Mouse (Mus musculus) olfactory bulb, adult 2 months (tissue): Measurements from ENCODE around the gene Dyrk1a. TPM values are rescaled to one million over a fixed set of nuclear protein-coding genes. Genes with fewer than 3 reads are reported as not detected.

Experiments used
- H3K27ac ChIP-seq: fragments of 200-500 bp; 2 replicates; pipeline ENCODE4 v1.5.1; 2012; ENCODE audit warnings: low read depth, low read length; ENCODE audit not compliant: insufficient read depth
- H3K4me1 ChIP-seq: fragments of 200-500 bp; 2 replicates; pipeline ENCODE4 v1.6.1; 2012; ENCODE audit warnings: low read length; ENCODE audit not compliant: control insufficient read depth, insufficient read depth
- H3K4me3 ChIP-seq: fragments of 200-500 bp; 2 replicates; pipeline ENCODE4 v1.5.1; 2012; ENCODE audit warnings: mild to moderate bottlenecking, low read depth, low read length, moderate library complexity; ENCODE audit not compliant: insufficient read depth
- CTCF ChIP-seq: fragments of 200-500 bp; IDR thresholded peaks from 2 replicates; pipeline ENCODE4 v1.5.1; 2012; ENCODE audit warnings: low read depth, mild to moderate bottlenecking, low read length, moderate library complexity; ENCODE audit not compliant: insufficient read depth
- POLR2A ChIP-seq: fragments of 200-500 bp; IDR thresholded peaks from 2 replicates; pipeline ENCODE4 v1.6.1; 2012; ENCODE audit warnings: mild to moderate bottlenecking, low read depth, low read length, moderate library complexity; ENCODE audit not compliant: insufficient read depth
- WGBS: fragments of 180-500 bp; shearing (Covaris S2); methylation state at CpG from one replicate; pipeline ENCODE4 v1.1.7; 2018; 5-methylcytosine and 5-hydroxymethylcytosine counted together
- polyA plus RNA-seq: library from polyadenylated mRNA; stranded (reverse); fragments of >200 nt; gene quantifications from 2 replicates; pipeline ENCODE4 v1.2.4, GENCODE M21; 2012; ENCODE audit warnings: low replicate concordance; ENCODE audit not compliant: missing spikeins, insufficient read depth, insufficient read length

Gene Dyrk1a
- polyA plus RNA-seq, 1 experiment, result not detected

DNA sequence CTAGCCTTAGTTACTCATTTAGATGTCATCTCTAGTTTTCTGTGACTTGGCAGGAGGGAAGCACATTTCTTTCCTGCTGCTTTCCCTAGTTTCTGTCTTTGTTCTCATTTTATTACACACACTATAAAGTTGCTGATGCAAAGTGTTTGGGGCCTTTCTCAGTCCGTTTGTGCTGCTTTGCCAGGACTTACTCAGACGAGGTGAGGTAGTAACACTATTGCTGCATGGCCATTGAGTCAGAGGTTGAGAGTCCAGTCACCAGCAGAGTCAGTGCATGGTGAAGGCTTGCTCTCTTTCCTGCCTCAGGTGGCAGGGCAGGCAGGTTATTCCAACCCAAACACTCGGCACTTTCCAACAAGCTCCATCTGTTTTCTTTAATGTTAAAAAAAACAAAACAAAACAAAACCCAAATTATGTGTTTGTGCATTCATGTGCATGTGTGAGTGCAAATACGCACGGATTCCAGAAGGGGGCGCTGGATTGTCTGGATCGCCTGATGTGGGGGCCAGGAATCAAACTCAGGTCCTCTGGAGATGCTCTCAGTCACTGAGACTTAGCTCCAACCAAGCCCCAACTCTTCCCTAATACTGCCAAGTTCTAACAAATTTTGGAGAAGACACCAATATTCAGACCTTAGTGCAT is 16.7 kb downstream of the Dyrk1a start:
- H3K27ac ChIP-seq, result no peak overlapping the region
- 47% methylated on average over 7 of the region's 7 CpGs for WGBS
- H3K4me3 ChIP-seq, result no peak overlapping the region
- TF ChIP-seq POLR2A, result no peak
- TF ChIP-seq CTCF, result no peak
- H3K4me1 ChIP-seq, result peaks cover 37% of the 10 kb centered on the region

DNA sequence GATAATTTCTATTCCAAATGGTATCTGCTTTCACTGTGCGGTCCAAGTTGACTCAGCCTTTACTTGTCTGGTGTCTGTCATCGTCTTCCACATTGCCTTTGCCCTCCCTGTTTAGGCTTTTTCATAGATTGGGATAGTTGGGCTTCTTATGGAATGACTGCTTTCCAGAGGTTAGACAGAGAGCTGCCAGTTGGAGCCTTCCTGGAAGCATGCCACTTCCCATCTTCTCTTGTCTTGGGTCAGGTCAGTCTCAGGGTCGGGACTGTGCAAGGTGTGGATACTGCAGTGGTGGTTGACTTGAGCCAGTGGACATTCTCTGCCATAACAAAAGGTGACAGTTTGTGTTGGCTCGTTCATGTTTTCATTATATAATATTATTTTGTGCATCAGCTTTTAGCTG is 17.7 kb downstream of the Dyrk1a start:
- WGBS, result 53% methylated on average over 4 of the region's 4 CpGs
- H3K4me3 ChIP-seq, result no peak overlapping the region
- no peak overlapping the region for H3K27ac ChIP-seq
- TF ChIP-seq CTCF, result no peak
- no peak for TF ChIP-seq POLR2A
- H3K4me1 ChIP-seq, result peaks cover 37% of the 10 kb centered on the region

DNA sequence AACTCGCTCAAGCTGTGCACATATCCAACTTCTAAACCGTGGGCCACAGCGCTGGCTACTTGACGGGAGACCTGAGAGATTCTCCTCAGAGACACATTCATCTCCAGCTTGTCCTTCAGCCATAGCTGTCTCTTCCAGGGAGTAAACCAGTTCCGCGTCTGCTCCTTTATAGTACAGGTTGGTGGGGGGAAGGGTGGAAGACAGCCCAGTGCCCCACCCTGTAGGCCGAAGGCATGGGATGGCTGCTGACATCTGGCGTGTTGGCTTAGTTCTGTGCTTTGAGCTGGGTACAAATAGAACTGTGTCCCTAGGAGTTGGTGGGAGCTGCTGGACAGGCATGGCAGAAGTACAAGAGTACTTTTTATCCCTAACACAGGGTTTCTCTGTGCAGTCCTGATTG is 18.4 kb downstream of the Dyrk1a start:
- 47% methylated on average over 8 of the region's 8 CpGs for WGBS
- peaks cover 37% of the 10 kb centered on the region for H3K4me1 ChIP-seq
- H3K4me3 ChIP-seq, result no peak overlapping the region
- TF ChIP-seq CTCF, result no peak
- TF ChIP-seq POLR2A, result no peak
- no peak overlapping the region for H3K27ac ChIP-seq

DNA sequence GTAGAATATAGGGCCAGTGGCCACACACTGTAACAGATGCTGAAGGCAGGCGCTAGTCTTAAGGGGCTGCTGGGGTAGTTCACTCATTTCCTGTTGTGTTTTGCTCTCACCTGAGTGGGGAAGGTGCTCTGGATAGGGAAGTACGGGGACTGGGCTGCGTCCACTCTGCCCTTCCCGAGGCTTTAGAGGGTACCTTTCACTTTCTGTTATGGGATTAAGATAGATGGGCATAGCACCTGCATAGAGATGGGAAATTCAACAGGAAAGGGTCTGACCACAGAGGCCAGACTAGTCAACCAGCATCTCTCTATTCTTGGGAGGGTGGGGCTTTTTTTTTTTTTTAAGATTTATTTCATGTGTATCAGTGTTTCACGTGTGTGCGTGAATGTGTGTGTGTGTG is 19.2 kb downstream of the Dyrk1a start:
- H3K4me3 ChIP-seq, result no peak overlapping the region
- H3K27ac ChIP-seq, result no peak overlapping the region
- TF ChIP-seq CTCF (no peak), POLR2A (no peak)
- H3K4me1 ChIP-seq, result peaks cover 34% of the 10 kb centered on the region
- 82% methylated on average over 6 of the region's 6 CpGs for WGBS

DNA sequence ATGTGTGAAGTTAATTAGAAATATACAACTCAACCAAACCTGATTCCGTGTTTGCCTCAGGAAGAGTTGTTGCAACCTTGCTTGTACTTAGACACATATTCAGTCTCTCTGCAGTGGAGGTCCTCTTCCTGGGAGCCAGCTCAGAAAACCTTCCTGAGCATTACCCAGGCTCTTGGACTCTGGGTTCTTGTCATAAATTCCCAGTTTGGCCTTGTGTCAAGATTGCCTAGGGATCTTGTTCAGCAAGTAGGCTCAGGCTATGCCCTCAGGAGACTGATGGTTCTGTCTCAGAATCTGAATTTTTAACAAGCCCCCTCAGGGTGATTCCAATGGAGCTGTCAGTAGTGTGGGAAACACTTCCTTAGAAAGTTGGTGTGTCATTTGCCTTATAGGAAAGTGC is 19.8 kb downstream of the Dyrk1a start:
- 55% methylated on average over 1 of the region's 1 CpGs for WGBS
- Histone ChIP-seq H3K4me1 (peaks cover 34% of the 10 kb centered on the region), H3K4me3 (no peak overlapping the region), H3K27ac (no peak overlapping the region)
- TF ChIP-seq CTCF, result no peak

DNA sequence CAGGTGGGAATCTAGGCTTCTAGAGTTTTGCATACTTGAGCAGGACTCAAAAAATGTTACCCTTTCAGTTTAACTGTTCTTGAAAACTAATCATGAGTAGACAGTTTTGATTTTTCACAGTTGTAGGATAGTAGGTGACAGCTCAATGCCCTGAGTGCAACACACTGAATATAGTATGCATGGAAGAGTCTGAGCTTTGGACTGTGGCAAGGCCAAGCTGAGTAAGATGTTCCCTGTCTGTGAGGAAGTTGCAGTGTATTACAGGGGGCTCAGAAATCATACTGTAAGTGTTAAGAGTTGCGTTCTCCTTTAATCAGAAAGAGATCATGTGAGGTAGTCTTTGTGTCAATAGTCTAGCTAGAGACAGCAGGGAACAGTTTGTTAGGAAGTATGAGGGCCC is 20.4 kb downstream of the Dyrk1a start:
- Histone ChIP-seq H3K27ac (no peak overlapping the region), H3K4me1 (peaks cover 31% of the 10 kb centered on the region), H3K4me3 (no peak overlapping the region)
- 59% methylated on average over 1 of the region's 1 CpGs for WGBS
- no peak for TF ChIP-seq CTCF
- TF ChIP-seq POLR2A, result no peak

DNA sequence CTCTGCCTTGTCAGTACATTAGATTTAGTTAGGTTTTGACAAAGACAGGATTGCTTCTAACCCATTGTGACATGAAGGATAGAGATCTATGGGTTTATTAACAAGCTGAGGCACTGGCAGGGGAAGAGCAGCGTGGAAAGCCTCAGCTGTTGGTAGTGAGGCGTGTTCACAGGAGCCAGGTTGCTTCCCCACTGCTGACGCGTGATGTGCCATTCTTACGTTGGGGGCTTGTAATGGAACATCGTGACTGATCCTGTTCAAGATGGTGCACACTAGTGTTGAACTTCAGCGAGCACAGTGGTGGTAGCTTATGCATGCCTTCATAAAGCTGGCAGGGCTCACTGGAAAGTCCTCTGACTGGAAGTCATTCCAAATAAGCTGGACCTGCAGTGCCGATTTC is 21.2 kb downstream of the Dyrk1a start:
- no peak for TF ChIP-seq POLR2A
- TF ChIP-seq CTCF, result no peak
- 60% methylated on average over 8 of the region's 8 CpGs for WGBS
- H3K27ac ChIP-seq, result no peak overlapping the region
- no peak overlapping the region for H3K4me3 ChIP-seq
- peaks cover 30% of the 10 kb centered on the region for H3K4me1 ChIP-seq

DNA sequence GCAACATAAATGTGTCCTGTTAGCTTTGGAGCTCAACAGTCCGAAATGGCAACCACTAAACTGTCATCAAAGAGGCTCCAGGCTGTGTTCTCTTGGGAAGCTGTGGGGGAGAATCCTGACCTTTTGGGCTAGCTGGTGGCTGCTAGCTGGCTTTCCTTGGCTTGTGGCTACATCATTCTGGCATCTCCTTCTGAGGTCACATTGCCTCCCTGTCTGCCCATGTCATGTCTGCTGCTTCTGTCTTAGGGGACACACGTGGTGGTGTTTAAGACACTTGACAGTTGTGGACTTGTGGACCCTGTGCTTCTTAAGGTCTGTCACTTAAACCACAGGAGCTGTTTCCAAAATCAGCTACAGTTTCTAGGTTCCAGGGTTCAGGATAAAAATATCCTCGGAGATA is 21.7 kb downstream of the Dyrk1a start:
- no peak overlapping the region for H3K4me3 ChIP-seq
- WGBS, result 54% methylated on average over 3 of the region's 3 CpGs
- H3K27ac ChIP-seq, result no peak overlapping the region
- no peak for TF ChIP-seq CTCF
- TF ChIP-seq POLR2A, result no peak
- H3K4me1 ChIP-seq, result peaks cover 27% of the 10 kb centered on the region

DNA sequence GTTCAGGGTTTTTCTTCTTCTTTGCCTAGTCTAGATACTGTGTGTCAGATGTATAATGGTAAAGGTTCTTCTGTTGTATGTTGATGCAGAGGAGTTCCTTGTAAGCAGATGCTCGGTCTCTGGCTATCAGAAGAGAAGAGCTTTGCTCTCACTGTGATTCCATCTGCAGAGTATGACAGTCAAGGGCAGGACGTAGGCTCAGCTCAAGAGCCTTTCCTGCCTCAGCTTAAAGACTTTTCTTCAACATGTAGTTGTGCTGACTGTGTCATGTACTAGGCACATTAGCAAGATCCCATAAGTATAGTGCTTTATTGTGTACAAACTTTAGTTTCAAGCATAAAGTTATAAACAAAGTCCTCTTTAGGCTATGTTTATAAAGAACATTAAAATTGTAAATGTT is 26.8 kb downstream of the Dyrk1a start:
- Histone ChIP-seq H3K27ac (no peak overlapping the region), H3K4me3 (no peak overlapping the region), H3K4me1 (peaks cover 10% of the 10 kb centered on the region)
- TF ChIP-seq CTCF (no peak), POLR2A (no peak)
- 59% methylated on average over 2 of the region's 2 CpGs for WGBS

DNA sequence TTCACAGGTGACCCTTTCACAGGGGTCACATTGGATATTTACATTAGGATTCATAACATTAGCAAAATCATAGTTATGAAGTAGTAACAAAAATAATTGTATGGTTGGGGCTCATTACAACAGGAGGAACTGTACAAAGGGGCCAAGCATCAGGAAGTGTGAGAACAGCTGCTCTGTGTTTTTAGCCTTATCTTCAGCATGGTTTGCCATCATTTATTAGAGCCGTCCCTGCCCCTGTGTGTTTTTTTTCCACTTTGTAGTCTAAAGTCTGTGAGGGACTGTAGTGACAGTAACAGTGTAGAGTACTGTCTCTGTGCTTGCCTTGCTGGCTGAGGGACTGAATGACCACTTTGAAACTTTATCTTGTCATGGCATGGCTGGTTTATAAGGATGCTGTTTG is 27.8 kb downstream of the Dyrk1a start:
- WGBS, result 16% methylated on average over 1 of the region's 1 CpGs
- no peak overlapping the region for H3K4me3 ChIP-seq
- H3K4me1 ChIP-seq, result peaks cover 14% of the 10 kb centered on the region
- no peak for TF ChIP-seq POLR2A
- TF ChIP-seq CTCF, result no peak
- H3K27ac ChIP-seq, result no peak overlapping the region
